8 mouse cellular contexts compared by ENCODE assay signal in genomic region chr17:35869346-35870067, GRCm38 (mm10). TPM values are rescaled to one million over a fixed set of nuclear protein-coding genes. Genes with fewer than 3 reads are reported as not detected.
DNase-seq lines count a peak whose midpoint lies in the region; ATAC-seq and TF ChIP-seq lines count a peak whose summit lies in the region.

No protein-coding gene starts in this region.

- H3K4me3 ChIP-seq in layer of hippocampus, adult 2 months: peak overlapping the region; percentile 73
- H3K4me3 ChIP-seq in kidney, postnatal 0 days (replicated peaks; ENCODE audit: low read depth, low read length): peak overlapping the region; percentile 61

- 0 out of 2 replicates have a peak, but pooled peaks have one; percentile 4 for ATAC-seq in kidney, postnatal 0 days (replicated peaks; ENCODE audit: low FRiP score, low read depth)

- H3K4me2 ChIP-seq in kidney, postnatal 0 days (ENCODE audit: low read length): peak overlapping the region; percentile 94

- H3K9ac ChIP-seq in kidney, postnatal 0 days (ENCODE audit: low read depth, low read length): peak overlapping the region; percentile 78

- no peaks in the 10 kb centered on the region for H3K27me3 ChIP-seq in kidney, postnatal 0 days (ENCODE audit: insufficient read depth, low read length)

- no peak for TF ChIP-seq CTCF in layer of hippocampus, adult 2 months (conservative IDR thresholded peaks at IDR 0.05)
- no peak for TF ChIP-seq CTCF in kidney, postnatal 0 days (IDR thresholded peaks at IDR 0.05; ENCODE audit: low read depth)

- no peaks in the 10 kb centered on the region for H3K9me3 ChIP-seq in kidney, postnatal 0 days (replicated peaks; ENCODE audit: low read length)

- H3K27ac ChIP-seq in layer of hippocampus, adult 2 months: peak overlapping the region; percentile 85
- peak overlapping the region; percentile 96 for H3K27ac ChIP-seq in kidney, postnatal 0 days

- H3K4me1 ChIP-seq in kidney, postnatal 0 days (replicated peaks; ENCODE audit: insufficient read depth, low read length): peaks cover 28% of the 10 kb centered on the region

- no peak for DNase-seq in layer of hippocampus, adult 2 months (ENCODE audit: low spot score in 2 of 2)
- DNase-seq in layer of hippocampus, adult 9-10 months (ENCODE audit: low spot score): no peak
- DNase-seq in adrenal gland, postnatal 36 days: peak; percentile 53 to 71
- DNase-seq in heart, adult 8-10 months (ENCODE audit: low spot score): peak; percentile 68
- DNase-seq in kidney, postnatal 0 days (ENCODE audit: low spot score): peak; percentile 61
- peak; percentile 57 to 66 for DNase-seq in lung, postnatal 4 days
- peak; percentile 50 to 54 for DNase-seq in thymus, postnatal 10 days (ENCODE audit: low spot score in 2 of 2)
- DNase-seq in right cerebral cortex, postnatal 4 days: no peak

- 0 out of 2 replicates have a peak, but pooled peaks cover 2% of the 10 kb centered on the region for H3K36me3 ChIP-seq in kidney, postnatal 0 days (ENCODE audit: insufficient read depth, low read length)

- 3% methylated on average over 7 of the region's 7 CpGs for WGBS in kidney, postnatal 0 days

RNA-seq across cellular contexts. Expression of gene Ppp1r18, which starts 4.1 kb away (rescaled TPM):
- 1 to 10 TPM; 8.7 to 9.8 TPM for total RNA-seq in layer of hippocampus, adult 2 months (2021)
- 10 to 100 TPM; 26.1 to 35.1 TPM for total RNA-seq in adrenal gland, postnatal 36 days (2021)
- 10 to 100 TPM; 10.5 to 13.5 (median 11.8) TPM for total RNA-seq in heart, adult 8-10 months (2022)
- 16.2 and 17.2 TPM in 2 replicates for polyA plus RNA-seq in kidney, postnatal 0 days (2015; fragmentation: Nextera tagmentation; extraction: Ambion mirVana)

RNA-seq across cellular contexts. Expression of gene Nrm, which starts 8.4 kb away (rescaled TPM):
- 1 to 10 TPM; 1.7 to 1.8 TPM for total RNA-seq in layer of hippocampus, adult 2 months (2021)
- 1 to 10 TPM; 6.7 to 7.5 TPM for total RNA-seq in adrenal gland, postnatal 36 days (2021)
- 1 to 10 TPM; 1.7 to 2.9 (median 1.8) TPM for total RNA-seq in heart, adult 8-10 months (2022)
- 36.9 and 44.6 TPM in 2 replicates for polyA plus RNA-seq in kidney, postnatal 0 days (2015; fragmentation: Nextera tagmentation; extraction: Ambion mirVana)

RNA-seq across cellular contexts. Expression of gene Dhx16, which starts 10.1 kb away (rescaled TPM):
- 10 to 100 TPM; 28.1 to 31.3 TPM for total RNA-seq in layer of hippocampus, adult 2 months (2021)
- 10 to 100 TPM; 37.5 to 40.8 TPM for total RNA-seq in adrenal gland, postnatal 36 days (2021)
- 10 to 100 TPM; 18.7 to 20.8 (median 20.1) TPM for total RNA-seq in heart, adult 8-10 months (2022)
- 29.2 and 33.3 TPM in 2 replicates for polyA plus RNA-seq in kidney, postnatal 0 days (2015; fragmentation: Nextera tagmentation; extraction: Ambion mirVana)

RNA-seq across cellular contexts. Expression of gene 2310061I04Rik, which starts 27.7 kb away (rescaled TPM):
- 10 to 100 TPM; 53.4 to 62.4 TPM for total RNA-seq in layer of hippocampus, adult 2 months (2021)
- 10 to 100 TPM; 47.0 to 49.4 TPM for total RNA-seq in adrenal gland, postnatal 36 days (2021)
- total RNA-seq in heart, adult 8-10 months (2022): 100 to 1,000 TPM in 3 of 4 experiments, 10 to 100 TPM in 1; 85.5 to 115 (median 106) TPM
- 36.6 and 39.1 TPM in 2 replicates for polyA plus RNA-seq in kidney, postnatal 0 days (2015; fragmentation: Nextera tagmentation; extraction: Ambion mirVana)

RNA-seq across cellular contexts. Expression of gene Mdc1, which starts 28.2 kb away (rescaled TPM):
- total RNA-seq in layer of hippocampus, adult 2 months (2021): 10 to 100 TPM; 16.9 to 18.4 TPM
- 10 to 100 TPM; 18.3 to 18.7 TPM for total RNA-seq in adrenal gland, postnatal 36 days (2021)
- total RNA-seq in heart, adult 8-10 months (2022): 10 to 100 TPM; 11.5 to 12.8 (median 12.0) TPM
- 5.4 and 5.6 TPM in 2 replicates for polyA plus RNA-seq in kidney, postnatal 0 days (2015; fragmentation: Nextera tagmentation; extraction: Ambion mirVana)

Comparison
In these comparisons a context has a peak if more than half of its experiments do, and no peak if none do; other contexts are left out.
1. DNase-seq: peak in adrenal gland, postnatal 36 days (2 of 2), heart, adult 8-10 months (single experiment), kidney, postnatal 0 days (single experiment), lung, postnatal 4 days (2 of 2) and thymus, postnatal 10 days (2 of 2); none in layer of hippocampus, adult 2 months (0 of 2), layer of hippocampus, adult 9-10 months (single experiment) and right cerebral cortex, postnatal 4 days (single experiment).